Mouse (Mus musculus): ENCODE data around the gene Hnrnph1.

DNA sequence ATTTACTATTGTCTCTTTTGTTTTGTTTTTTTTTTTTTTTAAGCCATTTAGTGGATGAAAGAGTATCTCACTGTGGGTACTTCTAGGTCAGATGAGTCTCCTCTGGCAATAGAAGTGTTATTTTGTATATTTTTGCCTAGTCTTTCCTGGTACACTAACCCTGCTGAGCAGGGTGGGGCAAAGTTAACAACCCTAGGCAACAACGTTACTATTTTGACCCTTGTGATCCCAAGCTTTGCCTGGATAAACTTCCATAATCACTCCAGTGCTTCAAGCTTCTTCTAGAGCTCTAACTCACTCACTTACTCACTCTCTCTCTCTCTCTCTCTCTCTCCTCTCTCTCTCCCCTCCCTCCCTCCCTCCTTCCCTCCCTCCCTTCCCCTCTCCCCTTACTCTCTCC is 40.7 kb upstream of the Hnrnph1 start:
- no peak for TF ChIP-seq CTCF (IDR thresholded peaks at IDR 0.05)
- TF ChIP-seq POLR2A (IDR thresholded peaks at IDR 0.05; ENCODE audit: insufficient read depth, low read depth, low read length) = no peak

Data from heart, adult 2 months (tissue).